Mouse (Mus musculus) layer of hippocampus, postnatal 14 days (tissue): ENCODE measurements around the gene Cbx1. TPM values are rescaled to one million over a fixed set of nuclear protein-coding genes. Genes with fewer than 3 reads are reported as not detected.
"Not testable (repeated sequence)": the region's sequence is repeated elsewhere in the genome, so short reads cannot be mapped to it uniquely, and the experiment has no call there.

ENCODE experiments used
- DNase-seq, 2 experiments: peaks; one replicate each; pipeline ENCODE4 v3.0.0; 2021 to 2022; ENCODE audit warnings: low spot score in 2 of 2, mixed read lengths in 1 of 2
- microRNA-seq, 2 experiments: library from miRNA; unstranded; fragments of <30 nt; microRNA quantifications; one replicate each; pipeline ENCODE4 v1.2.0; 2021
- total RNA-seq, 2 experiments: library from RNA; stranded (reverse); gene quantifications; 2 replicates each; pipeline ENCODE4 v1.2.3; 2021

Cbx1 gene
- total RNA-seq, 2 experiments from 2014 or later: 51.0 to 54.8 TPM

DNA sequence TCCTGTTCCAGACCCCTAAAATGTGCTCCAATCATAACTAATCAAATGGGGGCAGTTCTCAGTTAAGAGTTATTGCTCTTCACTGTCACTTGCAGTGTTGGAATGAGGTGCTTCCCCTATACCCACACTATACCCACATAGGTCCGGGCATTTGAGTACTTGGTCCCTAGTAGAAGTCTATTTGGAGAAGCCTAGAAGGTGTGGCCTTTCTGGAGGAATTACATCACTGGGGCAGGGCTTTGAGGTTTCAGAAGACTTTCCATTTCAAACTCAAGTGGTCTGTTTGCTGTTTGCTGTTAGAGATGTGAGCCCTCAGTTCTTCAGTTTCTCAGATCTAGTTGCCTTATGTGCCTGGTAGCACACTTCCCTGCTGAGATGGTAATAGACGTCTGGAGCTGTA lies 44.0 kb downstream of the Cbx1 start:
- no peak for DNase-seq

DNA sequence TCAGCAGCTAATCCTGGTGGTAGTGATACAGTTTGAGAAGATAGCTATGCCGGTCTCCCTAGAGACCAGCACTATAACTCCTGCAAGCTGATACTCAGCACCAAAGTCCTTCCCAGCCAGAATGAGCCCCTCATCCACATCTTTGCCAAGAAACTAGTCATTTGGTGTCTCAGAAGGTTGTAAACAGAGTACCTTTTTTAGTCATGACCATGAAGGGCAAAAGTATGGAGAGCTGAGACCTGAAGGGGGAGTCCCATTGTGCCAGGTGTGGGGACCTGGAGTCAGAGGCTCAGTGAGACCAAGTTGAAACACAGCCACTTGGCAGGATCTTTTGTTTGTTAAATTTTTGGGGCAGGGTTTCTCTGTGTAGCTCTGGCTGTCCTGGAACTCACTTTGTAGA lies 45.2 kb downstream of the Cbx1 start:
- DNase-seq: no peak

DNA sequence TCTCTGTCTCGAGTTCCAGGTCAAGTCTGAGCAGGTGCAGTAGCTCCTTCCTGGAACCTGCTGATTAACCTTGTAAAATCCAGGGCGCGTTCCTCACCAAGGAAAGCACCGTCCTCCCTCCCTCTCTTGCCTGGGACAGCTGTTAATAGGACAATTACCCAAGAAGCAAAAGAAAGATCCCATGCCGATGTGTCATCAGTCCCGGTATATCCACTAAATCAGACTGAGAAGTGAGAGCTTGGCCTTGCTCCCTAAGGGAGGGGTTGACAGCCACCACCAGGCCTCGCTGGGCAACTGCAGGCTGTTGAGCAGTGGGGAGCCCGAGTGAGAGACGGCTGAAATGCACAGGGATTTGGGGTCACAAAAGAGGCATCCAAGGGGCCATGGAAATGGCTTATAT lies 48.4 kb downstream of the Cbx1 start:
- DNase-seq: no peak

- no peak for DNase-seq
Measured at GRCm38 (mm10) chr11:96838341-96838740, 49.4 kb downstream of the Cbx1 start.

- no peak for DNase-seq
Measured at GRCm38 (mm10) chr11:96839428-96839827, 50.5 kb downstream of the Cbx1 start.

DNA sequence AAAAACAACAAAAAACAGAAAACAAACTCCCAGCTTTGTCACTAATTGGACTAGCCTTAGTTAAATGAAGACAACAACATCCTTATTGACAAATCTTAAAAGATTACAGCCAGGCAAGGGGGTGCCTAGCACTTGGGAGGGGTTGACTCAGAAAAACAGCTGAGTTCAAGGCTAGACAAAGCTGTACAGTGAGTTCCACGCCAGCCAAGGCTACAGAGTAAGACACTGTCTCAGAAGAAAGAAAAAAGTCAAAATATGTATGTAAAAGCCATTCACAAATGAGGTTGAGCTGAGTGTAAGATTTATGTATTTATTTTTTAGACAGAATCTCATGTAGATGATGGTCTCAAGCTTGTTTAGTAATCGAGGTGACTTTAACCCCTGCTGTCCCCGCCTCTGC lies 51.0 kb downstream of the Cbx1 start:
- DNase-seq: no peak

- peak in 1 of 2 experiments; percentile 59 for DNase-seq
Measured at GRCm38 (mm10) chr11:96840290-96840689, 51.4 kb downstream of the Cbx1 start.

GRCm38 (mm10) chr11:96843627-96844026 lies 54.7 kb downstream of the Cbx1 start:
- no peak for DNase-seq

DNA sequence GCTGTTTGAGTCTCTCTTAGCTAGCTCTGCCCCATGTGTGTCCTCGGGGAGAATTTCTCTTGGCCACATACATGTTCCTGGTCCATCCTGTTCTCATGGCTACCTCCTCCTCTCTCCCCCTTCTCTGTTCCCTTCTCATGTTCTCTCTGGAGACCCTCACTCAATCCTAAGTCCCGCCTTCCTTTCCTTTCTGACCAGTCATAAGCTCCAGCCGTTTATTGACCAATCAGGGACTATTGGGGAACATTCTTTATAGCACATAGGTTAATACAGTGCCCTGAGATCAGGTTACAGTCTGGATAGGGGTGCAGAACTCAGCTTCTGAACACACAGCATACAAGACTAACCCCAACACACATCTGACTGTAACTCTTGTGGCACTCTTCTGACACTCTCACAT lies 58.3 kb downstream of the Cbx1 start:
- DNase-seq: no peak

DNA sequence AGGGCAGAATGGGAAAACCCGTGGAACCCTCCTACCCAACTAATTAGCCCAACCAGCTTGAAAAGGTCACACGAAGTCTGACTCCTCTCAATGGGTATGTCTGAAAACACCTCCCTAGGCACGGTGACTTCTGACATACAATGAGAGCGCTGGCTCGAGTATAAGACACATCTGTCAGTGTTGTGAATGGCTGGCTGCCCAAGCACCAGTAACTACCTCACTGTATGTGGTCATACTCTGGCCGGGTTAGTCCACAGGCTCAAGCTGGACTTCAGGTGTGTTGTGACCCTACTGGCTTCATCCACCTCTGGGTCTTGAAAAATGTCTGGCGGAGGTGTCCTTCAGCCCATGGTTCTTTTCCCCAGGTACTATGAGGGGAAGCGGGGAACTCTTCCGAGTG lies 59.8 kb downstream of the Cbx1 start:
- no peak for DNase-seq

GRCm38 (mm10) chr11:96849145-96849544 lies 60.2 kb downstream of the Cbx1 start:
- DNase-seq: not testable (repeated sequence)

DNA sequence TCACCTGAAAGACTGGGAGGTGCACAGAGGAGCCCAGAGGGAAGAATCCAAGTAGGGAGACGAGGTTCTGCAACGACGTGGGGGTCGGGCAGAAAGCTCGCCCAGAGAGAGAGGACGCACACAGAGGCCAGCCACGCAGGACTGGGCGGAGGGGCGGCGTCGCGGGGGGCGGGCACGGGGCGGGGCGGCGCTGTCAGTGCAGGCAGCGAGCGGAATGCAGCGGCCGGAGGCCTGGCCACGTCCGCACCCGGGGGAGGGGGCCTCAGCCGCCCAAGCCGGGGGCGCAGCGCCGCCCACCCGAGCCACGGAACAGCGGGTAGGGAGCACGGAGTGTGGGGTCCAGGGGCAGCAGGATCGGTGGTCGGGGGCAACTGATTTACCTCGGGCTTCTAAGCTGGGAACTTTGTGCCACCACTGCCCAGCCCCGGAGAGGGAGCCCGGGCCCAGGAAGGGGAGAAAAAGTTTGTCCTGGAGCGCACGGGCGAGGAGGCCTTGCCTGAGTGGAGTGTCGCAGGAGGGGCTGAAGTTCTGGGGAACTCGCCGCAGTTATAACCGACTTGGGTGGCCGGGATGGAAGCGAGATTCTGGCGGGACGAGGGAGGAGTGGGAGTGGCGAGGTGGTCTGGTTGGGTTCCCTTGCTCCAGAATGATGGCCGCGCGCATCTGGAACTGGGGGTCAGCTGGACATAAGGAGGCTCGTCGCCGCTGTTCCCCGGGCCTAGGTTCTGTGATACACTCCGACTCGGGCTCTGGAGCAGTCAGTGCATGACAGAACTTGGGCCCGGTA lies 60.9 kb downstream of the Cbx1 start, which contains the start of gene Copz2:
Gene Copz2 (plus strand): TSS at position 190 of the 787 bp plus-strand sequence.
- no peak for DNase-seq

GRCm38 (mm10) chr11:96857446-96857845 lies 68.5 kb downstream of the Cbx1 start:
- no peak for DNase-seq

Small RNA genes lying within 50 kb of the gene (microRNA-seq; reads per million reads assigned to microRNA genes)
- gene Mir152: 13.6 to 42.5 reads per million in 2 experiments

Other genes starting within 250 kb of the Cbx1 start
- gene Snx11, start 11.6 kb upstream of the Cbx1 start, total RNA-seq: 10 to 100 TPM; 44.3 to 45.8 TPM
- 100 to 1,000 TPM; 185 to 187 TPM for gene Nfe2l1, start 40.8 kb downstream of the Cbx1 start, total RNA-seq
- gene Copz2, start 60.7 kb downstream of the Cbx1 start, total RNA-seq: 1 to 10 TPM; 2.9 to 6.2 TPM
- 10 to 100 TPM; 41.2 to 47.2 TPM for gene Cdk5rap3, start 127.4 kb downstream of the Cbx1 start, total RNA-seq
- not detected for gene Prr15l, start 139.0 kb downstream of the Cbx1 start, total RNA-seq
- gene Pnpo, start 154.9 kb downstream of the Cbx1 start, total RNA-seq: 10 to 100 TPM; 33.0 to 36.7 TPM
- gene Sp2, start 193.8 kb downstream of the Cbx1 start, total RNA-seq: 10 to 100 TPM; 12.3 to 13.5 TPM
- 1 to 10 TPM in 1 of 2 experiments, under 1 TPM in 1; 0.81 to 1.1 TPM for gene Sp6, start 224.3 kb downstream of the Cbx1 start, total RNA-seq
- gene Scrn2, start 240.8 kb downstream of the Cbx1 start, total RNA-seq: 1 to 10 TPM; 4.8 to 6.3 TPM